Mouse (Mus musculus): ENCODE results near the gene Pum1. TPM values are rescaled to one million over a fixed set of nuclear protein-coding genes. Genes with fewer than 3 reads are reported as not detected.
A peak's percentile ranks its signal among the peaks of the same experiment; 100 is the strongest.

Gene Pum1
- polyA plus RNA-seq, 1 experiment from 2014 or later: 121 TPM

- H3K4me1 ChIP-seq: peaks cover 73% of the 10 kb centered on the region
- H3K27ac ChIP-seq: no peak overlapping the region
- H3K9me3 ChIP-seq: no peaks in the 10 kb centered on the region
These were observed 137.0 kb downstream of the Pum1 start for GRCm38 (mm10) chr4:130800147-130800546.

GRCm38 (mm10) chr4:130801198-130801597, 138.1 kb downstream of the Pum1 start:
- WGBS: 89% methylated on average over 5 of the region's 5 CpGs
- H3K4me1 ChIP-seq: peaks cover 77% of the 10 kb centered on the region

More at GRCm38 (mm10) chr4:130800147-130800546, 137.0 kb downstream of the Pum1 start:
- Histone ChIP-seq H3K36me3 (replicated peaks) (0 out of 2 replicates have a peak, but pooled peaks cover 4% of the 10 kb centered on the region), H3K4me3 (no peak overlapping the region), H3K27me3 (ENCODE audit: poor library complexity, severe bottlenecking) (peaks cover 28% of the 10 kb centered on the region)
- 93% methylated on average over 6 of the region's 6 CpGs for WGBS
- no peak for DNase-seq (ENCODE audit: extremely low spot score, low spot score)

GRCm38 (mm10) chr4:130801624-130802329, 138.7 kb downstream of the Pum1 start:
- 67% methylated on average over 10 of the region's 10 CpGs for WGBS
- Histone ChIP-seq H3K9me3 (no peaks in the 10 kb centered on the region), H3K36me3 (replicated peaks) (0 out of 2 replicates have a peak, but pooled peaks cover 4% of the 10 kb centered on the region), H3K4me1 (peaks cover 76% of the 10 kb centered on the region), H3K4me3 (no peak overlapping the region), H3K27ac (peak overlapping the region; percentile 65; the same call in 1 of the 2 replicates), H3K27me3 (ENCODE audit: poor library complexity, severe bottlenecking) (peaks cover 13% of the 10 kb centered on the region; the same call in 1 of the 2 replicates)
- no peak for DNase-seq (ENCODE audit: extremely low spot score, low spot score)

More at GRCm38 (mm10) chr4:130801198-130801597, 138.1 kb downstream of the Pum1 start:
- no peak for DNase-seq (ENCODE audit: extremely low spot score, low spot score)
- Histone ChIP-seq H3K27me3 (ENCODE audit: poor library complexity, severe bottlenecking) (peaks cover 18% of the 10 kb centered on the region), H3K4me3 (no peak overlapping the region), H3K36me3 (replicated peaks) (0 out of 2 replicates have a peak, but pooled peaks cover 4% of the 10 kb centered on the region), H3K9me3 (no peaks in the 10 kb centered on the region), H3K27ac (0 out of 2 replicates have a peak overlapping the region, but pooled peaks have one; percentile 65)

- H3K9me3 ChIP-seq: no peaks in the 10 kb centered on the region
- 0 out of 2 replicates have a peak, but pooled peaks cover 4% of the 10 kb centered on the region for H3K36me3 ChIP-seq (replicated peaks)
- H3K27me3 ChIP-seq (ENCODE audit: poor library complexity, severe bottlenecking): 0 out of 2 replicates have a peak, but pooled peaks cover 7% of the 10 kb centered on the region
- no peak for DNase-seq (ENCODE audit: extremely low spot score, low spot score)
- no peak overlapping the region for H3K4me3 ChIP-seq
- H3K27ac ChIP-seq: peak overlapping the region; percentile 54
- 69% methylated on average over 2 of the region's 2 CpGs for WGBS
- peaks cover 74% of the 10 kb centered on the region for H3K4me1 ChIP-seq
These were observed 140.5 kb downstream of the Pum1 start for GRCm38 (mm10) chr4:130803591-130803990.

GRCm38 (mm10) chr4:130804292-130804691, 141.2 kb downstream of the Pum1 start:
- 0 out of 2 replicates have a peak, but pooled peaks cover 7% of the 10 kb centered on the region for H3K27me3 ChIP-seq (ENCODE audit: poor library complexity, severe bottlenecking)
- no peak for DNase-seq (ENCODE audit: extremely low spot score, low spot score)
- H3K27ac ChIP-seq: peak overlapping the region; percentile 54; the same call in 1 of the 2 replicates
- no peaks in the 10 kb centered on the region for H3K9me3 ChIP-seq
- H3K4me3 ChIP-seq: no peak overlapping the region
- WGBS: 76% methylated on average over 2 of the region's 2 CpGs
- H3K4me1 ChIP-seq: peaks cover 70% of the 10 kb centered on the region
- 0 out of 2 replicates have a peak, but pooled peaks cover 4% of the 10 kb centered on the region for H3K36me3 ChIP-seq (replicated peaks)

GRCm38 (mm10) chr4:130804771-130805361, 141.7 kb downstream of the Pum1 start:
- Histone ChIP-seq H3K27me3 (ENCODE audit: poor library complexity, severe bottlenecking) (0 out of 2 replicates have a peak, but pooled peaks cover 7% of the 10 kb centered on the region), H3K36me3 (replicated peaks) (0 out of 2 replicates have a peak, but pooled peaks cover 4% of the 10 kb centered on the region), H3K9me3 (no peaks in the 10 kb centered on the region), H3K27ac (peak overlapping the region; percentile 76), H3K4me3 (no peak overlapping the region), H3K4me1 (peaks cover 71% of the 10 kb centered on the region)
- DNase-seq (ENCODE audit: extremely low spot score, low spot score): peak; percentile 32
- 76% methylated on average over 7 of the region's 7 CpGs for WGBS

GRCm38 (mm10) chr4:130805746-130806145, 142.6 kb downstream of the Pum1 start:
- Histone ChIP-seq H3K27ac (peak overlapping the region; percentile 76; the same call in 1 of the 2 replicates), H3K9me3 (no peaks in the 10 kb centered on the region), H3K4me3 (no peak overlapping the region), H3K36me3 (replicated peaks) (0 out of 2 replicates have a peak, but pooled peaks cover 4% of the 10 kb centered on the region), H3K4me1 (peaks cover 79% of the 10 kb centered on the region), H3K27me3 (ENCODE audit: poor library complexity, severe bottlenecking) (0 out of 2 replicates have a peak, but pooled peaks cover 7% of the 10 kb centered on the region)
- WGBS: 91% methylated on average over 7 of the region's 7 CpGs
- no peak for DNase-seq (ENCODE audit: extremely low spot score, low spot score)

GRCm38 (mm10) chr4:130806746-130807145, 143.6 kb downstream of the Pum1 start:
- WGBS: 94% methylated on average over 9 of the region's 9 CpGs
- H3K27me3 ChIP-seq (ENCODE audit: poor library complexity, severe bottlenecking): peaks cover 16% of the 10 kb centered on the region
- H3K27ac ChIP-seq: no peak overlapping the region
- 0 out of 2 replicates have a peak, but pooled peaks cover 4% of the 10 kb centered on the region for H3K36me3 ChIP-seq (replicated peaks)
- no peak for DNase-seq (ENCODE audit: extremely low spot score, low spot score)
- no peaks in the 10 kb centered on the region for H3K9me3 ChIP-seq
- no peak overlapping the region for H3K4me3 ChIP-seq
- H3K4me1 ChIP-seq: peaks cover 84% of the 10 kb centered on the region

GRCm38 (mm10) chr4:130809784-130810183, 146.7 kb downstream of the Pum1 start:
- H3K4me1 ChIP-seq: peaks cover 76% of the 10 kb centered on the region
- no peaks in the 10 kb centered on the region for H3K9me3 ChIP-seq
- H3K27ac ChIP-seq: no peak overlapping the region
- no peak for DNase-seq (ENCODE audit: extremely low spot score, low spot score)
- H3K4me3 ChIP-seq: no peak overlapping the region
- no peaks in the 10 kb centered on the region for H3K36me3 ChIP-seq (replicated peaks)
- 54% methylated on average over 5 of the region's 5 CpGs for WGBS
- H3K27me3 ChIP-seq (ENCODE audit: poor library complexity, severe bottlenecking): peaks cover 8% of the 10 kb centered on the region

GRCm38 (mm10) chr4:130810845-130811244, 147.7 kb downstream of the Pum1 start:
- no peak for DNase-seq (ENCODE audit: extremely low spot score, low spot score)
- Histone ChIP-seq H3K27me3 (ENCODE audit: poor library complexity, severe bottlenecking) (peaks cover 8% of the 10 kb centered on the region), H3K4me3 (no peak overlapping the region), H3K4me1 (peaks cover 76% of the 10 kb centered on the region), H3K36me3 (replicated peaks) (no peaks in the 10 kb centered on the region), H3K27ac (peak overlapping the region; percentile 40; the same call in 1 of the 2 replicates), H3K9me3 (no peaks in the 10 kb centered on the region)
- 41% methylated on average over 3 of the region's 3 CpGs for WGBS

GRCm38 (mm10) chr4:130811385-130811784, 148.3 kb downstream of the Pum1 start:
- DNase-seq (ENCODE audit: extremely low spot score, low spot score): no peak
- H3K9me3 ChIP-seq: no peaks in the 10 kb centered on the region
- H3K27me3 ChIP-seq (ENCODE audit: poor library complexity, severe bottlenecking): peaks cover 8% of the 10 kb centered on the region
- H3K4me1 ChIP-seq: peaks cover 73% of the 10 kb centered on the region
- WGBS: 39% methylated on average over 7 of the region's 7 CpGs
- no peak overlapping the region for H3K4me3 ChIP-seq
- H3K27ac ChIP-seq: peak overlapping the region; percentile 40; the same call in 1 of the 2 replicates
- no peaks in the 10 kb centered on the region for H3K36me3 ChIP-seq (replicated peaks)

GRCm38 (mm10) chr4:130813958-130814357, 150.8 kb downstream of the Pum1 start:
- Histone ChIP-seq H3K4me3 (no peak overlapping the region), H3K9me3 (no peaks in the 10 kb centered on the region), H3K4me1 (peaks cover 56% of the 10 kb centered on the region), H3K36me3 (replicated peaks) (peaks cover 9% of the 10 kb centered on the region), H3K27me3 (ENCODE audit: poor library complexity, severe bottlenecking) (peaks cover 8% of the 10 kb centered on the region), H3K27ac (no peak overlapping the region)
- 47% methylated on average over 2 of the region's 2 CpGs for WGBS
- no peak for DNase-seq (ENCODE audit: extremely low spot score, low spot score)
